Mouse (Mus musculus) adrenal gland, postnatal 10 days (tissue): ENCODE measurements at regions not wholly inside any gene's neighbourhood (a gene's known extent, or its start where the extent isn't known, plus 50 kb on each side); places are given as distances from the start of the nearest gene placed in this dataset.
A peak's percentile ranks its signal among the peaks of the same experiment; 100 is the strongest.
"Not testable (repeated sequence)": the region's sequence is repeated elsewhere in the genome, so short reads cannot be mapped to it uniquely, and the experiment has no call there.

ENCODE experiments used
- DNase-seq: peaks from one replicate; pipeline ENCODE4 v3.0.0; 2021; ENCODE audit warnings: mixed read lengths

DNA sequence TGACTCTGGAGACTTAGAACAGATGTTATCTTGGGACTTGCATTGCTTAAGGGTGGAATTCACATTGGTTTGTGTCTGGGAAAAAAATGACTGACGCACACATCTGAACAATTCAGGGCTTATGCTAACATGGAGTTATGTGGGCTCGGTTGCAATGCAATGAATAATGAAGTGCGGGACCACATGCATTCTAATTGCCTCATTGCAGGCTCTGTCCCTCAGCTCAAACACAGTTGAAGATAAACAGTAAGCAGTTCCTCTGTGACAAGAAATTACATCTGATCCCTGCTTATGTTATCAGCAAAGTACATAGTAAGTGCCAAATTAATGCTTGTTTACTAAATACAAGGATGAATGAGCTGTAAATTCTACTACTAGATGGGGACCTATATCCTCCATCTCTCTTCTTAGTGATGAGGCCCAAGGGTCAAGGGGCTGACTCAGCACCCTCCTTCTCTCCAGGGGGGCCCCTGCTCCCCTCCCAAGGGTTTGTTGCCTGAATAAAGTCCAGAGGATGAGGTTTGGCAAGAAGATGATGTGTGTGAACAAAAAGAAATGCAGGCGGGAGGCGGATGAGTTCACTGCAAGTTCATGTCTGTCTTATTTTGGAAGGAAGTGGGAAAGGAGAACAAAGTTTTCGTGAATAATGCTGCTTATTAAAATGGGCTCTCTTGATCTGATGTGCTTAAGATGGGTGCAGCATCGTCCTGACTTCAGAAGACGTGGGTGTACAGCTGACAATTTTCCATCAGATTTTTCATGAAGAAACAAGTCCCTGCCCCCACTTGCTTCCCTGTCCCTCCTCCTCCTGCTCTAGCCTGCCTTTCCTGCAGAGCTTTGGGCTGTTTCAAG lies 533.1 kb downstream of the Shisa9 start:
- no peak for DNase-seq

DNA sequence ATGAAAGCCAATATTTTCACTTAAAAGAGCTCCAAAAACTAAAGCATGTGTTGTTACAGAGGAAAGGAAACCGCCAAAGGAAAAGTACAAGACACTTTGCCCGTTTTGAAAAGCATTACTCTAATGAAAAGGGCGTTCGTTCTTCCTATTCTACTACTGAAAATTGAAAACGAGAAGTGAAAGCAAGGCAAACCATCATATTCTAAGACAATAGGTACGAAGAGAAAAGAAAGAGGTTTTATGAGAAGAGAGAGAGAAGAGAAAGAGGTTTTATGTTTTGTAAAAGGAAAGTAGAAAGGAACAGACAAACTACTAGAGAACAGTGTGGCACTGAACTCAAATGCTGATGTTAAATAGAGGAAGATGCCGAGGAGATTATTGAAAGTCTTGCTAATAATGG lies 534.4 kb downstream of the Shisa9 start:
- no peak for DNase-seq

DNA sequence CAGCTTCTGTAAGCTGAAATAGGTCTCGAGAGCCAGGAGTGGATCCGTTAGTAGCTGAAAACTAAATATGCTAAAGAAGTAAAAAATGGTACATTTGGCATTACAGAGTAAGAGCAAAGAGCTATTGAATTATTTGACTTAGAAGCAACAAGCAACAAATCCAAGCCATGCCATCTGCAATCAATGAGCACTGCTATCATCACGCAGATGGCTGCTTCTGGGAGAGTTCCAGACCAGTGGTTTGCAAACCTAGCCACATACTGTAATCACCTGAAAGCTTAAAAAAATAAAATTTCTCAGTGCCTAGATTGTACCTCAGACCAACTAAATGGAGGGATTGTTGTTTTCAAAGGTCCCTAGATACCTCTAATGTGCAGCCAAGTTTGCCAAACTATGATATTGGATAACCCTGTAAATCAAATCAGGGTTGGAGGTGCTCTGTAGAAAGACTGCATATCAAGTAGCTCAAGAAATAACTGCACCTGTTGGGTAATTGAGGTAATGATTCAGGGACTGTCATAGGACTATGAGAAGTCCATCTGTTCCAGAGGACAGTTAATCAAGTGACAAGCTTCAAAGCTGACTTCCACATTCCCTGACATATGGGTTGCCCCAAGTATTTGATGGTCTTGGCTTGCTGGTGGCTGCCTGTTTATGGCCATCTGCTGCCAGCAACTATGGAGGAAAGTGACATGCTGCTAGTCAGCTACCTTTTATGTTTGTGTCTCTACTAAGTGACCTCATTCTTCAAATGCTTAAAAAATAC lies 538.0 kb downstream of the Shisa9 start:
- no peak for DNase-seq

DNA sequence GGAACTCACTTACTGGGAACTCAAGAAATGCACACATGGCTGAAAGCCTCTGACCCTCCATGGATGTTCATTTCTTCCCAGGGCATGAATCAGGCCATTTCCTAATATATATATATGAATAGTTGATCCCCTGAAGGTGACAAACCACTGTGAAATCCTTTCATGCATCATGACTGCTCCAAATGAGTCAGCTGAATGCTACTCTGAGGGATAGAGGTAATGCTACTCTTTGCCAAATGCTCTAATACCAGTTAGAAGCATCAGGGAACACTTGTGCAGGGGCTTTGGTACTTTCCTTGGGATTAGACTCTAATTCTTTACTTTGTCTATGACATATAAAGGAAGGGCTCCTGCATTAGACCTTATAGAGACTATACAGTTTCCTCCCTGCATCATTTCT lies 561.0 kb upstream of the Ercc4 start:
- no peak for DNase-seq

- peak; percentile 12 for DNase-seq
Observed at GRCm38 (mm10) chr16:12588889-12589288, 520.6 kb upstream of the Ercc4 start.

GRCm38 (mm10) chr16:12608259-12608658 lies 501.2 kb upstream of the Ercc4 start:
- DNase-seq, result peak; percentile 46

DNA sequence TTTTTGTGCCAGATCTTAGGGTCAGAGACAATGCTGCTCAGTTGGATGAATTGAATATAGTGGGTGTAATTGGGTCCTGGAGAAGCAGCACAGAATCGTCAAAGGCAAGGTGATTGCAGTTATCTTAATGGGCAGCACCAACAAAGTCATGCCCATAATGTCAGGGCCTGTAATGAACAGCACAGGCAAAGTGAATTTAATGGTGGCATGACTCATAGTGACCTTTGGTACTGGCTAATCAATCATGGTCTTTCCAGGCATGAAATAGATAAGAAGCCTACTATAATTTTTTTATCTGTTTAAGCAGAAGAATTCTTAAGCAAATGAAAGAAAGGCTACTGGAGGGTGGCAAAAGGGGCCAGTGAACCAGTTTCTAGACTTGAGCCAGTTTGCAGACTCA lies 498.4 kb upstream of the Ercc4 start:
- peak; percentile 4 for DNase-seq

GRCm38 (mm10) chr16:12617781-12618180 lies 491.7 kb upstream of the Ercc4 start:
- no peak for DNase-seq

DNA sequence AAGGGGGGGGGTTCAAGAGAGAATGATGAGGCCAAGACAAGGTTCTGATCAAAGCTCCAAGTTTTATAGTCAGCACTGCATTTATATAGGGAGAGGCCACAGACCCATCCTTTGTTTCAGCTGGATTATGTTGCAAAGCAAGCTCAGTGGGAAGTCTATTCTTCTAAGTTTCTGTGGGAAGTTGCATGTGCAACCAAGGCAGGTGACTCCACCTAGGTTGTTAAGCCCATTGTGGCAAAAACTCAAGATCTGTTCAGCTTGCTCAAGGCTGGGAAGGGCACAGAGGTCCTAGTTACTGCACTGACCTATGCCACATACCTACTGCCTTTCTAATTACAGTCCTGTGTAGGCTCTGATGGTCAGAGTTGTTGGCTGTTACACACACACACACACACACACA lies 477.0 kb upstream of the Ercc4 start:
- DNase-seq, result no peak

DNA sequence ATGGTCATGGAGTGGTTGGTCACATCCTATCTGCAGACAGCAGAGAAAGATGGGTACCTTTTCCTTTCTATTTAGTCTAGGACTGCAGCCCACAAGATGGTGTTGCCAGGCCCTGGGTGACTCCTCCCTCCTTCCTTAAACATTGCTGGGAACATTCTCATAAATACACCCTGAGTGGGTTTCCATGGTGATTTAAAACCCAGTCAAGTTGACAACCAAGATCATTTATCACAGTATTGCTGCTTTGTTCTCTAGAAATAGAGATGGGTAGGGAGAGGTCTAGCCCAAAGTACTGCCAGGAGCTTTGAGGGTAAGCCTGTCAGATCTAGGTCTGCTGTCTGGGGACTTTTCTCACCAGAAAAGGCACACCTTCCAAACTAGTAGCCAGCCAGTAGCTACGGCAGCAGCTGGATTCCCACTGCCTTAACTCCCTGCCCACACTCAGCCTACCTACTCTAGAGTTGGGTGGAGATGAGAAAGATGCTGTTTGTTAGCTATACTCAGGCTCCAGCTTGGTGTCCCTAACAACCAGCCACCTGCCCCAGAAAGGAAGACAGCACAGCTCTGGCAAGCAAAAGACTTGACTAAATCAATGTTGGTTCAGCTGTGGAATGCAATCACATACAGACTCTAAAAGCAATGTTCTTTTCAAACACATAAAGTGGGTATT lies 470.4 kb upstream of the Ercc4 start:
- no peak for DNase-seq

- DNase-seq, result no peak
Observed at GRCm38 (mm10) chr16:12643053-12643452, 466.4 kb upstream of the Ercc4 start.

DNA sequence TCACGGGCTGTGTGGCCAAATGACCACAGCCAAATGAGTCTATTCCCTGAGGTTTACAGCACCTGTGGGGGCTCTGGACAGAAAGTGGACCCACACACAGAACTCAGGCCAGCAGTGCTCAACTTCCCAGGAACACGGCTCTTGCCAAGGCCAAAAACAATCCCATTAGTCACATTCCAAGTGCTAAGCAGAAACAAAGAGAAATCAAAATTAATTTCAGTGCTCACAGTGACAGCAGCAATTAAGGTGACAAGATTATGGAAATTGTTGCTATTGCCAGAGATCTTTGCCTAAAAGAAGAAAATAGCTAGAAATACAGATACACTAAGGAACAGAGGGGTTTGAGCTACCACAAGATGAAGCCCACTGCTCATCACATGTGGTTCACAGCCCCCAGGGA lies 464.9 kb upstream of the Ercc4 start:
- DNase-seq, result no peak

DNA sequence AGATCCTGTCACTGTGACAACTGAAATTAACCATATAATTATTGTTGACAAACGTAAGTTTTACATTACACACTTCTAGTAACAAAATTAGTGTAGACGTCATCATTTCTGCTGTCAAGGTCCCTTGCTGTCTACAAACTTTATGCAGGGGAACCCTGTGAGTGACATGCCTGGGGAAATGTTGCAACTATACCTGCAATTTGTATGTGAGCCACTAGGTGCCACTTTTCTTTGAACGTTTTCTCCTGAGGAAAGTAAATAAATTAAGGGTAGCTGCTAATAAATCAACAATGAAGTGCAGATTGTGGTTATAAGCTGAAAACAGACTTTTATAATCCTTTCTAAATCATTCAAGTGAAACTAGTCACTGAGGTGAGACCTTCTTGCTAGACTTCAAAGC lies 457.3 kb upstream of the Ercc4 start:
- DNase-seq, result no peak

GRCm38 (mm10) chr16:12673656-12674055 lies 435.8 kb upstream of the Ercc4 start:
- DNase-seq, result not testable (repeated sequence)

DNA sequence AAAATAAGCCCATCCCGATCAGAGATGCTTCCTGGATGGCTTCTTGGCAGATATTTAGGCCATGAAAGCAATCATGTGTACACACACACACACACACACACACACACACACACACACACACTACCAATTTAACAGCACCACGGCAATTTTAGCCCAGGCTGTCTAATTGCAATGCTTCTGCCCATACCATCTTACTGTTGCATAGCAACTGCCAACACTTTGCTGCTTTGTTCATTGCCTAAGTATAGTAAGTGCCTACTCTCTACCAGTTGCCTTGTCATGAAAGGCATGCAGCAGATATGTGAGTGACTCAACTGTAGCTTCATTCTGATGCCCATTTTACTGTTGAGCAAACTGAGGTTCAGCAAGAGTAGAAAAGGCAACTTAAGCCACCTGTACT lies 428.0 kb upstream of the Ercc4 start:
- no peak for DNase-seq

GRCm38 (mm10) chr16:12685816-12686215 lies 423.7 kb upstream of the Ercc4 start:
- no peak for DNase-seq

DNA sequence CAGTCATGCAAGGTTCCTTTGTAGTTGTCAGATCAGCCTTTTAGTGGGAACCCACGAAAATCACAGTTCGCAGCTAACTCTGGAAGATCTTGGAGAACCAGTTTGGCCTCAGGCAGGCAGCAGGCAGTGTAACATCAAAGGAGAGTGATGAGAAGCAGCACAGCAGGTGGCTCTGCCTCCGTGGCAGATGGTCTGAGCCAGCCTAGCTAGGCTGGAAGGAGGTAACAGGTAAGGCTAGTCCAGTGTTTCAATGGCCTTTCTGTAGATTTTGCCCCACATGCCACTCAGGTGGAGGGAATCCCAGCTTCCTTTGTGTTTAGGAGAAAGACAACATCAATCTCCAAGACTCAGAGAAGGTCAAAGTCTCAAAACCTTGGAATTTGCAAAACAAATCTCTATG lies 417.7 kb upstream of the Ercc4 start:
- DNase-seq, result no peak

DNA sequence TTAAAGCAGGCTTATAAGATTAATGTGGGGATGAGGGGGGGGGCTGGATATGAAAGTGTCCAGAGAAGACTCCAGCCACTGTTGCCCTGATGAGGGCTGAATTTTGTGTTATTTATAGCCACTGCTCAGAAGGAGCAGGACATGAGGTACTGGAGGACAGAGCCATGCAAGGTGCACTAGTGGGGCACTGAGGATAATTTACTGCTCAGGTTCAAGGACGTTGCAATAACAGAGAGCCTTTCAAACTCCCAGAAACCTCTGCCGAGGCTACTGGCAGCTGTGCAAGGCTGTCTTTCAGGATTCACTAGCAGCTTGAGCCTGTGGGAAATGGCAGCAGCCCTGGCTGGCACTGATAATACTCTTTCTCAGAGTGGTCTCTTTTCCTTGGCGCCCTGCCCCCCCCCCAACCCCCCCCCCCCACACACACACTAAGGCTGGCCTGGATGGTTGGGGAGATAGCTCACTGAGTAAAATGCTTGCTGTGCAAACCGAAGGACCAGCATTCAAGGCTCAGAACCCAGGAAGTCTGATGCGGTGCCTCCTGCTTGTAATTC lies 416.7 kb upstream of the Ercc4 start:
- DNase-seq, result peak; percentile 28

DNA sequence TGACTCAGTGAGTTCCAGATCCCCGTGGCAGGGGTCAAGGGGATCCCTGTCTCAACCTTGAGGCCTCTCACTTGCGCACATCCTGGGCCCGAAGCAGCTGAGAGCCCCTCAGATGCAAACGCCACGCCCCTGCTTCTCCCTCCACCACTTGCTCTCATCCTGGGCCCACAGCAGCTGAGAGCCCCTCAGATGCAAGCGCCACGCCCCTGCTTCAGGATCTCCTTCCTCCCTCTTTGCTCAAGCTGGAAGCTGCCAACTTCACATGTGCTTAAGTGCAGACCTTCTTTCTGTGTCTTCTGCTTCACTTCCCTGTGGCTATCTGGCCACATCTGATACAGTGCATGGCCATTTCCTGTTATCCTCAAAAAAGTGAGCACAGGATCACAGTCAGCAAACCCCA lies 416.1 kb upstream of the Ercc4 start:
- DNase-seq, result peak; percentile 24

DNA sequence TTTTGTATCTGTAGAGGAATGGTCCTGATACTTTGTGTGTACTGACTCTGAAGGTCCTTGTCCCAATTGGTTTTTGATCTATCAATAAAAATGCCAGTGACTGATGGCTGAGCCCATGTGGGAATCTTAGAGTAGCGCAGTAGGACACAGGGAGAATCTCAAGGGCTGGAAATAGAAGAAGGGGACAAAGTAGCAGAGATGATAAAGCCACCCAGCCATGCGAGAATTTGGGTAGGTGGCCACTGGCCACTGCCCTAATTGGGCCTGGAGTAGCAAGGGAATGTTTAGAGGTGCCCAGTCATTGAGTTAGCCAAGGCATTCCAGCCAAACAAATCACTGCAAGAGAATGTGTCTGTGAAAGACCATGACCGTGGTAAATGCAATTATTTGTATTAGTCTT lies 414.8 kb upstream of the Ercc4 start:
- no peak for DNase-seq

DNA sequence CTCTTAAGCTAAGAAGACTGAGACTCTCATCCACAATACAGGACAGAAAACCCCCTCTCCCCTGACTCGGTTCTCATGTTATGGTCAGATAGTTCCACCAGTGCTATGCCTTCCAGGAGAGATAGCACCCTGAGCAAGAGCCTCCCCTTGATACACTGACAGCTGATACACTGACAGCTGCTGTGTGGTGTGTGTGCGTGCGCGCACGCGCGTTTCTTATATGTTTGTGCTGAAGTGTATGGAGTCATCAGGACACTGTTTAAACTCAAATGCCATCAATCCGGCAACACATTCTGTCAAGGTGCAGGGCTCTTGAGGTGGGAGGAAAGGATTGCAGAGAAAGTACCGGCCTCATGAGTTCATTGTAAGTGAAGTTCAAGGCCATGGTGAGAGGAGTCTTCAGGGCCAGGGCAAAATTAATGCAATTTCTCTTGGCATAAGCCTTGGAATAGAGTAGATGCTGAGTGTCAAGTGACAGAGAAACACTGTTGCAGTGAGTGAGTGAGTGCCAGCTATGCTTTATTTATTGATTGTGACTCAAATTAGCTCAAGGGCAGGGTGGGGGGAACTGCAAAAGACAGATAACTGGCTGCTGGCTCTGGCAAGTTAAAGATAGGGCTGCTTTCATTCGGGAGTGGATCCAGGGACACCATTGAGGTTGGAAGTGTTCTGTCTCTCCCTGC lies 412.4 kb upstream of the Ercc4 start:
- peak; percentile 43 for DNase-seq

DNA sequence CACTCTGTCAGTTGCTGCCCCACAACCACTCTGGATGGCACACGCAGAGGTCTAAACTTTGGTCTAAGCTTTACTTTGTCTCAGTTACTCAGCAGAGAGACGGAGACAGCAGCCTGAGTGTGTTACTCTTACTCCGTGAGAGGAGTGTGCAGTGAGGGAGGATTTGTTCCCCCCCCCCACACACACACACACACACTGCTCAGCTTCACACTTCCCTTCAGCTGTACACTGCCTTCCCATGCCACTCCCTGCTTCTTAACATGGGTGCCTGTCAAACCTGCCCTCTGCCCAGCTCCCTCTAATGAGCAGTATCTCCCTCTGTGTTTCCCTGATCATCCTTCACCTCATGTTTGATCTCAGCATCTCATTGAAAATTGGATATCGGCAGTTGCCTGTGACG lies 409.9 kb upstream of the Ercc4 start:
- no peak for DNase-seq
